Mouse (Mus musculus) liver, adult 2 months (tissue): ENCODE measurements around the gene Macf1. TPM values are rescaled to one million over a fixed set of nuclear protein-coding genes. Genes with fewer than 3 reads are reported as not detected.

Source experiments
- DNase-seq: peaks from one replicate; pipeline ENCODE4 v3.0.0-alpha.2; 2011; ENCODE audit warnings: low read depth, low spot score; ENCODE audit errors: extremely low read depth
- H3K27ac ChIP-seq: fragments of 200-500 bp; replicated peaks from 2 replicates; pipeline ENCODE4 v1.5.1; 2012; ENCODE audit warnings: low read depth, mild to moderate bottlenecking, control low read depth, inconsistent platforms, low read length; ENCODE audit not compliant: insufficient read depth
- H3K27me3 ChIP-seq: fragments of 200-500 bp; 2 replicates; pipeline ENCODE4 v1.6.1; 2012; ENCODE audit warnings: mild to moderate bottlenecking, moderate library complexity, low read length, inconsistent platforms; ENCODE audit not compliant: control insufficient read depth, insufficient read depth
- H3K36me3 ChIP-seq: fragments of 200-500 bp; 2 replicates; pipeline ENCODE4 v1.6.1; 2012; ENCODE audit warnings: low read length, inconsistent platforms; ENCODE audit not compliant: control insufficient read depth, insufficient read depth
- H3K4me1 ChIP-seq: fragments of 200-500 bp; 2 replicates; pipeline ENCODE4 v1.6.1; 2011; ENCODE audit warnings: low read length; ENCODE audit not compliant: control insufficient read depth, insufficient read depth
- H3K4me3 ChIP-seq: fragments of 200-500 bp; 2 replicates; pipeline ENCODE4 v1.5.1; 2011; ENCODE audit warnings: low read depth, mild to moderate bottlenecking, control low read depth, low read length, moderate library complexity; ENCODE audit not compliant: insufficient read depth
- H3K79me2 ChIP-seq: fragments of 200-500 bp; 2 replicates; pipeline ENCODE4 v1.6.1; 2012; ENCODE audit warnings: inconsistent platforms, mild to moderate bottlenecking, low read length, moderate library complexity; ENCODE audit not compliant: control insufficient read depth, insufficient read depth
- H3K9ac ChIP-seq: fragments of 200-500 bp; 2 replicates; pipeline ENCODE4 v1.6.1; 2012; ENCODE audit warnings: low read depth, mild to moderate bottlenecking, control low read depth, inconsistent platforms, low read length
- CTCF ChIP-seq: fragments of 200-500 bp; IDR thresholded peaks from 2 replicates; pipeline ENCODE4 v1.5.1; 2011; ENCODE audit warnings: low read depth, low read length, control low read depth
- POLR2A ChIP-seq: fragments of 200-500 bp; IDR thresholded peaks from 2 replicates; pipeline ENCODE4 v1.6.1; 2011; ENCODE audit warnings: low read length, control low read depth; ENCODE audit not compliant: insufficient read depth; ENCODE audit errors: extremely low read depth
- WGBS: fragments of 180-500 bp; shearing (Covaris S2); methylation state at CpG from one replicate; pipeline ENCODE4 v1.1.7; 2018; 5-methylcytosine and 5-hydroxymethylcytosine counted together
- polyA plus RNA-seq: library from polyadenylated mRNA; depleted of rRNA; stranded (reverse); fragments of >200 nt; gene quantifications from 2 replicates; pipeline ENCODE4 v1.2.3, GENCODE M21; 2012
- total RNA-seq: library from RNA; depleted of rRNA; stranded (reverse); fragments of >200 nt; gene quantifications from 2 replicates; pipeline ENCODE4 v1.2.3, GENCODE M21; 2014

The Macf1 gene
- total and polyA plus RNA-seq, 2 experiments: 16.6 to 70.7 TPM

DNA sequence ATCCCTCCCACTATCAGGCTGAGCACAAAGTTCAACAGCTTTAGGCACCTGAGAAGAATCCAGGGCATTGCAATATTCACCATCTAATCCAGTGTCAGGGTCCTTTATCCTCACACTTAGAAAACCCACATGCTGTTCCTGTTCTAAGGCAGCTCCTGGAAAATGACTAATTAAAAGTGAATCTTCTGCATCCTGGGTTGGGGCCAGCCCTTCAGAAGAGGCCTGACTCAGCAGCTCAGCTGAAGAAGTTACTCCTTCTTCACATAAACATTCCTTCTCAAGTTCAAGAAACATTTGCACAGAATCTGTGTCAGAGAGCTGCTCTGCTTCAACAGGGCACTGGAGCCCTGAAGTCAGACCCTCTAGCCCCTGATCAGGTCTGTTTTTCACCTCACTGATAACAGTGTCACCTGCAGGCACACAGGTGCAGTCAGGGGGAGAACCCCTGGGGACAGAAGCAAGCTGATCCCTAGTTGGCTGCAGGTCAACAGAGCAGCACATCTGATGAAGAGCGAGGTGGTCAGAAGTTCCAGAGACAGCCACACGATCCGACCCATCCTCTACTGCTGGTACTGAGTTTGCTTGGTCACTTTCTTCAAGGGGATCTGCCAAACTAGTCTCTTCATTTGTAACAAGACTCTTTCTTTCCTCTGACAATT is 275.0 kb downstream of the Macf1 start:
- peaks cover 12% of the 10 kb centered on the region for H3K4me1 ChIP-seq

DNA sequence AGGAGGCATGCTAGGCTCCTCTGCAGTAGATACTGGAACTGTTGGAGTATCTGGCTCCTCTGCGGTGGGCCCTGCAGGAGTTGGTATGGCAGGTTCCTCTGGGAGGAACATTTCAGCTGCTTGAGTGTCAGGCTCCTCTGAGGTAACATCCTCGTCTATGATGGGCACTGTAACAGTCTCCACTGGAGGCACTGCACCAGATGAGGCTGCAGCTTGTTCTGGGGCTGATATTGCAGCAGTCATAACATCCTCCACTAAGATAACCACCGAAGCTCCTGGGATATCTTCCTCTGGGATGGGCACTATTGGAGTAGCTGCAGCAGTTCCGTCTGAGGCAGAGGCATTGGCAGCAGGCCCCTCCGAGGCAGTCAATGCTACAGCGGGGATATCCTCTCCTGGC is 276.4 kb downstream of the Macf1 start:
- WGBS: 68% methylated on average over 6 of the region's 6 CpGs
- Histone ChIP-seq H3K4me1 (peaks cover 12% of the 10 kb centered on the region), H3K79me2 (peaks cover 14% of the 10 kb centered on the region; the same call in 1 of the 2 replicates), H3K27ac (no peak overlapping the region), H3K36me3 (peaks cover 5% of the 10 kb centered on the region; the same call in 1 of the 2 replicates), H3K9ac (no peak overlapping the region), H3K27me3 (no peaks in the 10 kb centered on the region), H3K4me3 (no peak overlapping the region)
- DNase-seq: no peak
- no peak for TF ChIP-seq POLR2A
- TF ChIP-seq CTCF: no peak

More for the DNA sequence above, 275.0 kb downstream of the Macf1 start:
- TF ChIP-seq CTCF (no peak), POLR2A (no peak)
- Histone ChIP-seq H3K9ac (peak overlapping the region; percentile 38; the same call in 1 of the 2 replicates), H3K27me3 (no peaks in the 10 kb centered on the region), H3K27ac (no peak overlapping the region), H3K4me3 (no peak overlapping the region), H3K79me2 (peaks cover 14% of the 10 kb centered on the region; the same call in 1 of the 2 replicates), H3K36me3 (peaks cover 5% of the 10 kb centered on the region; the same call in 1 of the 2 replicates)
- DNase-seq: no peak
- 87% methylated on average over 3 of the region's 3 CpGs for WGBS

DNA sequence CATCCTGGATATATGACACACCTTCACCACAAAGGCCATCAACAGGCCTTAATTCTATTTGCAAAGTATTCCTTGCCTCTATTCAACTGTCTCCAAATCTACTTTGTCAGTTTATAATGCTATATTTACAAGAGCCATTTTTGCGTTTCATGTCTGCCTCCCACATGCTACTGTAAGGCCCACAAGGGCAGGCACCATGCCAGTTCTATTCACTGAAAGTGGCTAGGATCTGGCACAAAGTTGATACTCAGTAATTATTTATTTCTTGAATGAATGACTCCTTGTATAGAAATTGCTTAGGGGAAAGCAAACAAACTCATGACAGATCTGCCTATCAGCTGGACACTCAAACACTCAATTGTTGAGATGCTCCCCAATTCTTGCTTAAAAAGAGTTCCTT is 280.1 kb downstream of the Macf1 start:
- Histone ChIP-seq H3K4me1 (peaks cover 2% of the 10 kb centered on the region; the same call in 1 of the 2 replicates), H3K27me3 (no peaks in the 10 kb centered on the region), H3K4me3 (no peak overlapping the region), H3K9ac (no peak overlapping the region), H3K79me2 (peaks cover 7% of the 10 kb centered on the region; the same call in 1 of the 2 replicates), H3K36me3 (peaks cover 25% of the 10 kb centered on the region), H3K27ac (no peak overlapping the region)
- 70% methylated on average over 1 of the region's 1 CpGs for WGBS
- TF ChIP-seq POLR2A (no peak), CTCF (no peak)
- no peak for DNase-seq

DNA sequence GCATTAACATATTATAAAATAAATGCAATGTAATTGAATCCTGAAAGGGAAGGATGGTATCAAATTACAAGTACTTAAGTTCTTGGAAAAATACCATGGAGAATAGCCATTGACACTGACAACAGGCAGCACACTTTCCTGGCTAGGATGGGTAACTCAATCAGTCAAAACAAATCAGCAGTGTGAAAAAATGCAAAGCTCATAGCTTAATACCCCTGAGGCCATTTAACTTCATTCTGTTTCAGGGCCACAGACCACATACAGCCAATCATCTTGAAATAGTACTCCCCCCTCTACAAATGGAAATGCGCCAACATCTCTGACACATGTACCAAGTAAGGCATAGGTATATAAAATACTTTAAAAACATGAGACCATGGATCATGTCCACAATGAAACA is 281.9 kb downstream of the Macf1 start:
- H3K27me3 ChIP-seq: no peaks in the 10 kb centered on the region
- no peak overlapping the region for H3K4me3 ChIP-seq
- H3K27ac ChIP-seq: no peak overlapping the region
- H3K79me2 ChIP-seq: peaks cover 3% of the 10 kb centered on the region; the same call in 1 of the 2 replicates
- TF ChIP-seq CTCF: no peak
- TF ChIP-seq POLR2A: no peak
- peaks cover 37% of the 10 kb centered on the region for H3K36me3 ChIP-seq
- peaks cover 2% of the 10 kb centered on the region; the same call in 1 of the 2 replicates for H3K4me1 ChIP-seq
- no peak for DNase-seq
- 93% methylated on average over 1 of the region's 1 CpGs for WGBS
- H3K9ac ChIP-seq: no peak overlapping the region

DNA sequence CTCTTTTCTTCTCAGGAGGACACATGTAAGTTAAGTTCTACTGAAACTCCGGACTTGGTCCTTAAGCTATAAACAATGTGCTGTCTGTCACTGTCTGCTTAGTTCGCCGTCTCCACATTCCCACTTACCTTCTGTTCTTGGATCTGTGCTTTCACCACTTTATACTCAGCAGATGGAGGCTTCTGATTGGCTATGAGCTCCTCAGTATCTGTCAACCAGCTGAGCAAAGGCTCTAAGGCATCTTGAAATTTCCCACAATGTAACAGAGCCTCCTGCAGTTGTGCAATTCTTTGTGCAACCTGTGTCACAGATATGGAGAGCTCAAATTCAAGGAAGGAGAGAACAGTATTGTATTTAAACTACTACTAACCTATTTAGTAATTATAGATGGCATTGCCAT is 282.9 kb downstream of the Macf1 start:
- Histone ChIP-seq H3K4me3 (no peak overlapping the region), H3K4me1 (no peaks in the 10 kb centered on the region), H3K79me2 (peaks cover 3% of the 10 kb centered on the region; the same call in 1 of the 2 replicates), H3K27ac (no peak overlapping the region), H3K36me3 (peaks cover 40% of the 10 kb centered on the region), H3K27me3 (no peaks in the 10 kb centered on the region), H3K9ac (no peak overlapping the region)
- DNase-seq: no peak
- whole genome bisulfite sequencing: 95% methylated on average over 3 of the region's 3 CpGs
- no peak for TF ChIP-seq POLR2A
- no peak for TF ChIP-seq CTCF
